Mouse (Mus musculus) embryonic facial prominence, embryonic 10.5 days (tissue): Measurements from ENCODE around the gene Olfr148. TPM values are rescaled to one million over a fixed set of nuclear protein-coding genes. Genes with fewer than 3 reads are reported as not detected.

Experiments
- DNase-seq: peaks from one replicate; pipeline ENCODE4 v3.0.0-alpha.2; 2017; ENCODE audit warnings: low spot score
- H3K27ac ChIP-seq: fragments of 300-500 bp; sonication (generic); replicated peaks from 2 replicates; pipeline ENCODE4 v1.5.1; 2016; ENCODE audit warnings: mild to moderate bottlenecking
- H3K27me3 ChIP-seq: fragments of 300-500 bp; sonication (generic); replicated peaks from 2 replicates; pipeline ENCODE4 v1.6.1; 2016; ENCODE audit warnings: low read depth, mild to moderate bottlenecking; ENCODE audit not compliant: poor library complexity, severe bottlenecking
- H3K36me3 ChIP-seq: fragments of 300-500 bp; sonication (generic); replicated peaks from 2 replicates; pipeline ENCODE4 v1.6.1; 2016; ENCODE audit warnings: mild to moderate bottlenecking, moderate library complexity
- H3K4me1 ChIP-seq: fragments of 300-500 bp; sonication (generic); 2 replicates; pipeline ENCODE4 v1.6.1; 2016
- H3K4me3 ChIP-seq: fragments of 300-500 bp; sonication (generic); 2 replicates; pipeline ENCODE4 v1.5.1; 2016; ENCODE audit warnings: mild to moderate bottlenecking, moderate library complexity
- H3K9me3 ChIP-seq: fragments of 300-500 bp; sonication (generic); 2 replicates; pipeline ENCODE4 v1.6.1; 2016; ENCODE audit warnings: mild to moderate bottlenecking
- WGBS: fragments of 180-500 bp; shearing (Covaris S2); methylation state at CpG from one replicate; pipeline ENCODE4 v1.1.7; 2016; 5-methylcytosine and 5-hydroxymethylcytosine counted together
- polyA plus RNA-seq: library from polyadenylated mRNA; unstranded; fragments of >200 nt; fragmentation: Nextera tagmentation; extraction: Ambion mirVana; gene quantifications from 2 replicates; pipeline ENCODE4 v1.2.1, GENCODE M21; 2016

The Olfr148 gene
- polyA plus RNA-seq = not detected in 2 replicates

DNA sequence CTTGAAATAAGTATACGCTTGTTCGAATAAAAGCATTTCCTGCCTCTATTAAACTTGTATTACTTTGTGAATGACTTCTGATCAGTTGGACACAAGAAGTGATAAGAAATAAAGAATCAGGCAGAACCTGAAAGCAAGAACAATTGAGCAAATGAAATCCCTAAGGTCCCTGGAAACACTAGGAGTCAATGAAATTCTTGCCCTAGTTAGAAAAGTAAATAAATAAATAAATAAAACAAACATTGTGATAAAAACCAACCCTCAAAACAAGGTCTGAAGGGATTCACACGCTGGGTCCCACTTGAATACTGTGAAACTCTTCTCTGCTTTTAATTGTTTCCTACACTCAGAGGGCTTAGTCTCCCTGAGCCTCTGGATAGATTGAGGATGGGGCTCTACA lies at the start of gene Olfr148:
Gene Olfr148, plus strand, starts transcription at position 301 of the 400 bp plus-strand sequence.
- DNase-seq = no peak
- 0 out of 2 replicates have a peak, but pooled peaks cover 4% of the 10 kb centered on the region for H3K27me3 ChIP-seq
- 72% methylated on average over 3 of the region's 3 CpGs for WGBS
- H3K4me1 ChIP-seq = no peaks in the 10 kb centered on the region
- H3K36me3 ChIP-seq = no peaks in the 10 kb centered on the region
- no peak within 1 kb of the TSS for H3K4me3 ChIP-seq
- H3K9me3 ChIP-seq = no peaks in the 10 kb centered on the region
- no peak within 1 kb of the TSS for H3K27ac ChIP-seq

DNA sequence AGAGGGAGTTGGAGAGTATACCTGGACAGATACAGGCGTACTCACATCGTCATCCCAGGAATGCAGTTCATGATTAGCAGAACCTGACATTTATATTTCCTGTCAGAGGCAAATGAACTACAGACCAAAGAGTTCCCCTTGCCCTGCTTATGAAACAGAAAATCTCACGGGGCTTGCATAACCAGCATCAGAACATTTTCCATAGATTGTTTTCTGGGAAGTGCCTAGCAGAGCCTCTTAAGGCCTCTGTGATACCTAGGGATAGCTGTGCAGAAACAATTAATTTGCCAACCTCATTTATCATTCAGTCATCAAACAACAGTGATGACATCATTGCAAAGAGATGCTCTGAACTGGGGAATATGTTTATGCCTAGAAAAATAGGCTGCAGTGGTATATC lies 35.0 kb upstream of the Olfr148 start, which contains the start of gene Olfr959:
Gene Olfr959, minus strand, starts transcription at position 101 of the 400 bp plus-strand sequence.
- no peak for DNase-seq
- no peak within 1 kb of the TSS for H3K4me3 ChIP-seq
- H3K36me3 ChIP-seq = no peaks in the 10 kb centered on the region
- no peaks in the 10 kb centered on the region for H3K9me3 ChIP-seq
- H3K27ac ChIP-seq = no peak within 1 kb of the TSS
- H3K27me3 ChIP-seq = no peaks in the 10 kb centered on the region
- WGBS = 79% methylated on average over 3 of the region's 3 CpGs
- no peaks in the 10 kb centered on the region for H3K4me1 ChIP-seq

DNA sequence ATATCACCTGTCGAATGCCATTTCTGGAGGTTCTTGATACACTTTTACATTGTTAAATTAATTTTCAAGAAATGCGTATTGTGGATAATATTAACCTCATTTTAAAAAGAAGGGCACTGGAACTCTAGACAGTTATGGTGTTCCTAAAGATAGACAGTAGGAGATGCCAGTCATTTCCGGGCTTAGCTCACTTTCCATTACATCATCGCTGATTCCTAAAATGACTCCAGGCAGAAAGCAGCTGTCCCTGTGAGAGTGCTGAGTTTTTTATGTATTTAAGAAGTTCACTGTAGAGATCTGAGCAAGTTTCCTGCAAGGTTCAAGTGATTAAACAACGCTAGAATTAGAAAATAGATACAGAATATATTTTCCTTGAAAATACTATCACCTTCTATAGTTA lies 33.4 kb upstream of the Olfr148 start:
- H3K9me3 ChIP-seq = no peaks in the 10 kb centered on the region
- 92% methylated on average over 5 of the region's 5 CpGs for WGBS
- H3K27ac ChIP-seq = no peak overlapping the region
- no peaks in the 10 kb centered on the region for H3K4me1 ChIP-seq
- no peak overlapping the region for H3K4me3 ChIP-seq
- no peaks in the 10 kb centered on the region for H3K36me3 ChIP-seq
- H3K27me3 ChIP-seq = no peaks in the 10 kb centered on the region
- no peak for DNase-seq

DNA sequence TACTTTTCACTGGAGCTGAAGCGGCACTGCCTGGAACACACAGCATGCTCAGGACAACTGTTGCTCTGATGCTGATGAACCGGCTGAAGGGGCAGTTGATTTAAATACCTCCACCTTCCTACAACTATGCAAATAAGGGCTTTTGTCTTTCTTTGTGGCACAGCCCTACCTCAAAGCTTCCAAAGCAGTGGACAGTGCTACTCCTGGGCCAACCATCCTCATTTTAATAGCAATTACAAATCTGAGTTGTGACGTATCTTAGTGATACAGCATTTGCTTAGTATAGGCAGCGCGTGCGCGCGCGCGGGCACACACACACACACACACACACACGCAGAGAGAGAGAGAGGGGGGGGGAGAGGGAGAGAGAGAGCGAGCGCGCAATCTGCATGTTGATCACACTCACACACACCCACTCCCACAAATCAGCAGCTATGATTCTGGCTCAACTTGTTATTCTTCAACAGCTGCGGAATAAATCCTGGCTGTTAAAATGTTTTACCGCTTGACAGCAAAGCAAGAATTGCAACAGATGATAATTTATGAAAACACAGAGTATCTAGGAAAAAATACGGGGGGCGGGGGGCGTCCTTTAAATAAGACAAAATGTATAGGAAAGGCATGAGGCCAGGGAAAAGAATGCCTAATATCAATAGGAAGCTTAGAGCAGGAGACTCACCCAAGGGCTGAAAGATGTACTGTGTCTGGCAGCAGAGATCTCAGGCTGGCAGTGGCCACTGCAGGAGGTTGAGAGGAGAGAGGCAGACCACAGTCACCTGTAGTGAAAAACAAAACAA lies 7.7 kb upstream of the Olfr148 start:
- H3K4me3 ChIP-seq = peak overlapping the region; percentile 58
- peak; percentile 71 for DNase-seq
- H3K4me1 ChIP-seq = peaks cover 17% of the 10 kb centered on the region; the same call in 1 of the 2 replicates
- H3K9me3 ChIP-seq = no peaks in the 10 kb centered on the region
- WGBS = under 1% methylated on average over 19 of the region's 19 CpGs
- no peaks in the 10 kb centered on the region for H3K36me3 ChIP-seq
- peak overlapping the region; percentile 44; the same call in 1 of the 2 replicates for H3K27ac ChIP-seq
- H3K27me3 ChIP-seq = peaks cover 15% of the 10 kb centered on the region; the same call in 1 of the 2 replicates

DNA sequence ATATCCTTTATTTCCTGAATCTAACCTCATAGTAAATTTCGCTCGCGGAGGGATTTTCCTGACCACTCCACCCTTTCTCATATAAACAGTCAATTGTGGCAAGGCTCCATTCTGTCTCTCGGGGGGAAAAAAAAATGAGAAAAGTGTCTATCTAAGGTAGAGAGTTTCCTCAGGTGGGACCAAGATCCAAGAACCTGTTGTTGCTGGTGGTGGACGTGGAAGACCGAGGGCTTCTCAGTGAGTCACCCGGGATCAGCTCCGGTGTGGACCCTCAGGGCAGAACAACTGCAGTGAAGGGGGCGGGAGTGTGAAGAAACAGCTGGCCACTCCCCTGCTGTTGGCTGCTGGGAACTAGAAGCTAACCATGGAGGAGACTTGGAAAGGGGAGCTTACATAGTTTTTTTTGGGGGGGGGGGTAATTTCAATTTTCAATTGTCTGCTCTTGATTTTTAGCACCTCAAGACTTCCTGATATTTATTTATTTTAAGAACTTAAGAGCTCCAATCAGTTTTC lies 7.1 kb upstream of the Olfr148 start:
- Histone ChIP-seq H3K27ac (peak overlapping the region; percentile 44; the same call in 1 of the 2 replicates), H3K27me3 (peaks cover 15% of the 10 kb centered on the region; the same call in 1 of the 2 replicates), H3K9me3 (no peaks in the 10 kb centered on the region), H3K36me3 (no peaks in the 10 kb centered on the region), H3K4me3 (peak overlapping the region; percentile 58), H3K4me1 (peaks cover 17% of the 10 kb centered on the region; the same call in 1 of the 2 replicates)
- peak; percentile 61 for DNase-seq
- WGBS = under 1% methylated on average over 9 of the region's 9 CpGs

DNA sequence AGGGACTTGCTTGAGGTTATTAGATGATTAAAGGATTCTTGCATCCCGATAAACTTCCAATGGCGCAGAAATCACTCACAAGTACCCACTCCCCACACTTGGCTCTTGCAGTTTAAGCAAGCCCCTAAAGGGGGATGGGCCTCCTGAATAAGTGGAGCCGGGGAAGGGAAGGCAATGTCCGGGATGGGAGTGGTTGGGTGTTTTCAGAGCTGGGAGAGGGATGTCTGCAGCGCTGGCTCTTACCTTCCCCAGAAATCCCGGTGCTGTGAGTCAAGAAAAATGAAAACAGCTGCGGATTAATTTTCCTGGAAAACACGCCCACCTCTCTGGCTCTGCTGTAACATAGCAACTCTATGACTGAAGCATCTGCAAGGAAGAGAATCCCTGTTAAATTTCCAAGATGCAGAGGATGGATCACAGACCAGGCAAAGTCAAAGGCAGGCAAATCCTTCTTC lies 6.4 kb upstream of the Olfr148 start, which contains the start of gene AW551984:
Gene AW551984, minus strand, starts transcription at position 405 of the 455 bp plus-strand sequence.
- Histone ChIP-seq H3K27ac (peak within 1 kb of the TSS; percentile 44), H3K4me3 (peak within 1 kb of the TSS; percentile 58), H3K27me3 (peaks cover 15% of the 10 kb centered on the region; the same call in 1 of the 2 replicates), H3K4me1 (peaks cover 17% of the 10 kb centered on the region; the same call in 1 of the 2 replicates), H3K9me3 (no peaks in the 10 kb centered on the region), H3K36me3 (no peaks in the 10 kb centered on the region)
- 0% methylated on average over 8 of the region's 8 CpGs for WGBS
- peak; percentile 65 for DNase-seq

DNA sequence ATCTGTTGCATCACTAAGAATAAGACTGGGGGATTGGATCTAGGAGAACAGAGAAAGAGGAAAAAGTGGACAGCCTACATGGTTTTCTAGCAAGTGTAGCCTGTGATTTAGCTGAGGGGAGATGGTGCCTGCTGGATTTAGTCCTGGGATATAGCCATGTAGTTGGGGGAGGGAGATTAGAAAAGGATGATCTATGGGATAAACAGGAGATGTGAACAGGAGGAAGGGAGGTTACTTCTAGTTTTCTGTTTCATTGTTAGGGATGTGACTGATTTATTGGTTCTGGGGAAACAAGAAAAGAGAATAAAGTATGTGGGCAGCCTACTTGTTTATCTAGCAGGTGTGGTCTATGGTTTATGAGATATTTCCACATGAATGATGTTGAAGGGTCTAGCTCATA lies 2.0 kb upstream of the Olfr148 start:
- Histone ChIP-seq H3K4me3 (no peak overlapping the region), H3K4me1 (0 out of 2 replicates have a peak, but pooled peaks cover 8% of the 10 kb centered on the region), H3K27me3 (0 out of 2 replicates have a peak, but pooled peaks cover 7% of the 10 kb centered on the region), H3K36me3 (no peaks in the 10 kb centered on the region), H3K27ac (no peak overlapping the region), H3K9me3 (no peaks in the 10 kb centered on the region)
- DNase-seq = no peak

DNA sequence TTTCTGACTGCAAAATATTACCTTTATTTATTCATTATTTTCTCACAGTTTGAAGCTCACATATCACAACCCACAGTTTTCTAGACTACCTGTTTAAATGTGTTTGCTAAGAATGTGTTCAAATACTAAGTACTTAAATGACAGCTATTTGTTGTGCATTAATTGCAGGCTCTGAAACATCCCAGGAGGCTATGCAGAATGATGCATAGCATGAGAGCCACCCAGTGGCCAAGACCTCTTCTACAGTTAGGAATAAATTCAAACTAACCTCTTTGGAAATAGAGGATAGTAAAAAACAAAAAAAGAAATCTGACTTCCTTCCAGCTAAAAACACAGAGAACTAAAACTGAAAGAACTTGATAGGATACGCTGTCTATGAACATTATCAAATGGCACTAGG lies 1.5 kb downstream of the Olfr148 start:
- Histone ChIP-seq H3K9me3 (no peaks in the 10 kb centered on the region), H3K4me3 (no peak overlapping the region), H3K27ac (no peak overlapping the region), H3K36me3 (no peaks in the 10 kb centered on the region), H3K27me3 (no peaks in the 10 kb centered on the region), H3K4me1 (no peaks in the 10 kb centered on the region)
- DNase-seq = no peak
- 60% methylated on average over 1 of the region's 1 CpGs for WGBS

DNA sequence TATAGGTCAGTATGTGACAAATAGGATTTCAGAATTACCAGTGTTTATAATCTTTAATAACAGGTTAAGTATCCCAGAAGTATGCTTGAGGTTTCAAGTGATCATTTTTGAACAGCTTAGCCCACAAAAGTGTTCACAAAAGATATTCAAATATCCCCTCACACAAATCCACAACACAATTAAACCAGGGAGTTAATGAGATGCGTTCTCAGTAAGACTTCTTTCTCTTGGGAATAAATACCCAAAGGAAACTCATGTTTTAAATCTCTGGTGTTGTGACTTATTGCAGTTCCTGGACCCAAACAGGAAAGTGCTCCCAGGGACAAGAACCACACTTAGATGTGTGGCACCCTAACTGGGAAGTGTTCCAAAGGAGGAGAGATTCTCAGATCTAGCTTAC lies 10.6 kb downstream of the Olfr148 start, which contains the start of gene Olfr960:
Gene Olfr960, plus strand, starts transcription at position 301 of the 400 bp plus-strand sequence.
- Histone ChIP-seq H3K9me3 (no peaks in the 10 kb centered on the region), H3K4me3 (no peak within 1 kb of the TSS), H3K4me1 (no peaks in the 10 kb centered on the region), H3K27me3 (no peaks in the 10 kb centered on the region), H3K27ac (no peak within 1 kb of the TSS), H3K36me3 (no peaks in the 10 kb centered on the region)
- DNase-seq = no peak
- WGBS = 73% methylated on average over 1 of the region's 1 CpGs

DNA sequence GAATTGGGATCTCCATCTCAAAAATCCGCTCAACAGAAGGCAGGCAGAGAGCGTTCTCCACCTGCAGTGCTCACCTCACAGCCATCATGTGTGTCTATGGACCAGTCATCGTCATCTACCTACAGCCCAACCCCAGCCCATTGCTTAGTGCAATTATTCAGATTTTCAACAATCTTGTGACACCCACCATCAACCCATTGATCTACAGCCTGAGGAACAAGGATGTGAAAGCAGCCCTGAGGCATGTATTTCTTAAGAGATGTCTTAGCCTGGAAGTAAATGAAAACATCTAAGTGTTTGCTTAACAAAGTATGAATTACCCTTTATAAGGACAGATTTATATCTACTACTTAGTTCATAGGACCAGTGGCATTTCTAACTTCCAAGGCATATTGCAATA lies 13.3 kb downstream of the Olfr148 start:
- no peak overlapping the region for H3K27ac ChIP-seq
- H3K4me1 ChIP-seq = no peaks in the 10 kb centered on the region
- no peaks in the 10 kb centered on the region for H3K9me3 ChIP-seq
- WGBS = 92% methylated on average over 3 of the region's 3 CpGs
- no peaks in the 10 kb centered on the region for H3K36me3 ChIP-seq
- no peaks in the 10 kb centered on the region for H3K27me3 ChIP-seq
- DNase-seq = no peak
- H3K4me3 ChIP-seq = no peak overlapping the region

DNA sequence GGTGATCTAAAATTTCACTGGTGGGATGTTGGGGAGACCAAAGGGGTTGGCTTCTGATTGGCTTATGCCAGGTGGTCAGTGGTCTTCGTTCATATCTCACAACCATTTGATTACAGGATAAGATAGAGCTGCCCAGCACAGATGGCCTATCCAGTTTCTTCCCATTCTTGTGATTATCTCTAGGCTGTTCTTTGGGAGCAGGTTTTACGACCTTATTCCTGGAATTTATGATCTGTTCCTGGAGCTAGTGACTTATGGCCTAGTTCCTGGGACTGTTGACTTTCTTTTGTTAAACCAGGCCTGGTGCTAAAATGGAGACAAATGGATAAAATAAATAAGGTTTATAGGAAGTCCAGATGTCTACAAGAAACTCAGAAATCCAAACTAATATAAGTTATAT lies 14.3 kb downstream of the Olfr148 start:
- H3K27ac ChIP-seq = no peak overlapping the region
- H3K36me3 ChIP-seq = no peaks in the 10 kb centered on the region
- H3K4me1 ChIP-seq = no peaks in the 10 kb centered on the region
- WGBS = 92% methylated on average over 2 of the region's 2 CpGs
- DNase-seq = no peak
- no peak overlapping the region for H3K4me3 ChIP-seq
- no peaks in the 10 kb centered on the region for H3K9me3 ChIP-seq
- H3K27me3 ChIP-seq = no peaks in the 10 kb centered on the region

DNA sequence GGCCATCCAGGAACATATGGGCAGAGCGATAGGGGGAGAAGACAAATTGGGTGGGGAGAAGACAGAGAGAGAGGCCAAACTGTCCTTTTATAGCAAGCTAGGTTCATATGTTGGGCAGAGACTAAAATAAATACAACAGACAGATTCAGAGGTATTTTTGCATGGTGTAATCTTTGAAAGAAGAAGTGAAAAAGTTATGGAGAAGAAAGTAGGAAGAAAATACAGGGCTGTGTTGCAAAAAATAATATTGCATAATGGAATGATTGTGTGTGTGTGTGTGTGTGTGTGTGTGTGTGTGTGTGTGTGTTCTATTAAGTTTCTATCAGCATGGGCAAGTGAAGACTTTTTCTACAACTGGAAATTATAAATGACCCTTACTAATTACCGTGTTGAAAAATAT lies 18.6 kb downstream of the Olfr148 start:
- Histone ChIP-seq H3K4me3 (no peak overlapping the region), H3K9me3 (no peaks in the 10 kb centered on the region), H3K27me3 (no peaks in the 10 kb centered on the region), H3K36me3 (no peaks in the 10 kb centered on the region), H3K4me1 (no peaks in the 10 kb centered on the region), H3K27ac (no peak overlapping the region)
- DNase-seq = no peak
- WGBS = 82% methylated on average over 2 of the region's 2 CpGs
